Mouse (Mus musculus) heart, postnatal 36 days (tissue): ENCODE results near the gene Fam160b1. TPM values are rescaled to one million over a fixed set of nuclear protein-coding genes. Genes with fewer than 3 reads are reported as not detected.

Source experiments
- DNase-seq, 2 experiments: peaks; one replicate each; pipeline ENCODE4 v3.0.0; 2021 to 2022
- intact Hi-C: fragments of 180-260 bp; cut with DNase I; formaldehyde crosslinking; loops from one replicate; pipeline ENCODE4 v1.15.1; 2025
- total RNA-seq, 2 experiments: library from RNA; stranded (reverse); gene quantifications; 2 replicates each; pipeline ENCODE4 v1.2.3; 2021

Gene Fam160b1
- total RNA-seq, 2 experiments from 2014 or later, result 11.5 to 11.6 TPM

- peak; percentile 62 to 64 for DNase-seq
- intact Hi-C loops, result no loop called here
These were observed 51.1 kb downstream of the Fam160b1 start for GRCm38 (mm10) chr19:57411375-57412196.

- no peak for DNase-seq
- intact Hi-C loops, result no loop called here
These were observed 52.7 kb downstream of the Fam160b1 start for GRCm38 (mm10) chr19:57413170-57413569.

GRCm38 (mm10) chr19:57413918-57414317 lies 53.4 kb downstream of the Fam160b1 start:
- DNase-seq, result no peak
- intact Hi-C loops, result no loop called here

- intact Hi-C loops, result no loop called here
- no peak for DNase-seq
These were observed 54.7 kb downstream of the Fam160b1 start for GRCm38 (mm10) chr19:57415031-57415807.

- no peak for DNase-seq
- intact Hi-C loops, result no loop called here
These were observed 57.5 kb downstream of the Fam160b1 start for GRCm38 (mm10) chr19:57417800-57418580.

- intact Hi-C loops, result no loop called here
These were observed 62.9 kb downstream of the Fam160b1 start for GRCm38 (mm10) chr19:57423402-57423801.

GRCm38 (mm10) chr19:57425296-57425695 lies 64.8 kb downstream of the Fam160b1 start:
- DNase-seq, result no peak

More at GRCm38 (mm10) chr19:57423402-57423801, 62.9 kb downstream of the Fam160b1 start:
- no peak for DNase-seq

GRCm38 (mm10) chr19:57426841-57427240 lies 66.4 kb downstream of the Fam160b1 start:
- intact Hi-C loops, result no loop called here
- no peak for DNase-seq

More at GRCm38 (mm10) chr19:57425296-57425695, 64.8 kb downstream of the Fam160b1 start:
- intact Hi-C loops, result no loop called here

- intact Hi-C loops, result no loop called here
- DNase-seq, result no peak
These were observed 67.4 kb downstream of the Fam160b1 start for GRCm38 (mm10) chr19:57427756-57428438.

- no peak for DNase-seq
- intact Hi-C loops, result no loop called here
These were observed 68.2 kb downstream of the Fam160b1 start for GRCm38 (mm10) chr19:57428641-57429040.

- intact Hi-C loops, result no loop called here
- DNase-seq, result no peak
These were observed 69.4 kb downstream of the Fam160b1 start for GRCm38 (mm10) chr19:57429926-57430325.

GRCm38 (mm10) chr19:57431476-57431875 lies 71.0 kb downstream of the Fam160b1 start:
- no peak for DNase-seq
- intact Hi-C loops, result no loop called here

- intact Hi-C loops, result no loop called here
- DNase-seq, result no peak
These were observed 73.5 kb downstream of the Fam160b1 start for GRCm38 (mm10) chr19:57434024-57434423.

- intact Hi-C loops, result no loop called here
- peak in 1 of 2 experiments; percentile 19 for DNase-seq
These were observed 76.1 kb downstream of the Fam160b1 start for GRCm38 (mm10) chr19:57436586-57437021.

- intact Hi-C loops, result no loop called here
- DNase-seq, result no peak
These were observed 76.6 kb downstream of the Fam160b1 start for GRCm38 (mm10) chr19:57437042-57437441.

Other genes starting within 250 kb of the Fam160b1 start
- gene Ablim1, start 45.8 kb upstream of the Fam160b1 start, total RNA-seq, result 100 to 1,000 TPM; 423 to 468 TPM
- 1 to 10 TPM; 4.6 to 7.9 TPM for gene Trub1, start 92.2 kb downstream of the Fam160b1 start, total RNA-seq